Mouse (Mus musculus) kidney, postnatal 14 days (tissue): ENCODE results near the gene Glyat.
A peak's percentile ranks its signal among the peaks of the same experiment; 100 is the strongest.

Source experiments
- DNase-seq: peaks from one replicate; pipeline ENCODE4 v3.0.0; 2022; ENCODE audit warnings: mixed read lengths

The Glyat gene

DNA sequence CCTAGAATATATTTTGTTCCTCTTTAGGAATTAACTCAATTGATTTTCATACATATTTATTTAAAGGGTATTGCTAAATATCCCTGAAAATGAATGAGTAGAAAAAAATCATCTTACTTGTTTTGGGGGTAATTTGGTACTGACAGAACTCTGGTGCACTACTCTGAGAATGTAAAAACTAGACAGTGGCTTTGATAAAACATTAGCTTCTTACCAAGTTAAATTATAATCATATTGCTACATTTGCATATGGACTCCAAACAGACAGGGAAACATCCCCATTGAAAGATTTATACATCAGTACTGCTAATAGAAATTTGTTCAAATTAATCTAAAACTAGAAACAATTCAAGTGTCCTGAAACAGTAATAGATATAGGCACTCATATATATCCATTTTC is 52.1 kb downstream of the Glyat start:
- DNase-seq = no peak

DNA sequence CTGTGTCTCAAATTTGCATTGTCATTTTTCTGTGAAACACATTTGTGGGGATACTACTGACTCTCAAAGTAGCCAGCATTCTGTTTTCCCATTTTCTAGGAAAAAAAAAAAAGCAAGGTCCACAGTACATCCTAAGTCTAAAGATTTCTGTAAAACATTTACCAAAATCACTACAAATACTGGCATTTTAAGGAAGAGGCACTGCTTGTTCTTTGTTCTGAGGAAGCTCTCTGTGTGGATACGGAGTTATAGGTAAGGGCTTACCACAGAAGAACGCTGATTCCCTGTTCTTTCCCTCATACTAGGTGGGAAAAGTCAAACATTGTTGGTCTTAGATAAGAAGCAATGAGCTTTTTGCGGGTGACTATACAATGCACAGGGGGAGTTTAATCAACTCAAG is 62.5 kb downstream of the Glyat start, which contains the start of gene Keg1:
Gene Keg1, plus strand, starts transcription at position 197 of the 400 bp plus-strand sequence.
- peak; percentile 68 for DNase-seq

DNA sequence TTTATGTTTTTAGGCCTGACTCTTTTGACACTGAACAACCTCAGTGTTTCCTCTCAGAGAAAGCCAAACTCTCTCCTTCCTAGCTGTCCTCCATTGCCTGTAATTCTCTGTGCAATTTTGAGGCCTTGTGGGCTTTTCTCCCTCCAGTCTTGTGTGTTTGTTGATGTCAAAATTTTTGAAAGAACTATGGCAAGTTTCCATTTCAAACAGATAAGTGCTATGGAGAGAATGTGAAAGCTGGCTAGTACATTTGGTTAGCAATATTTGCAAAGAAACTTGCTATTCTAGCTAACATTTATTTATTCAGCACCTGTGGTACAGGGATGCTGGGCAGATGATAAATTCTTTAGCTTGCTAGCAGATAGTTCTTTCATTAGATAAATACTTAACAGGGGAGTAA is 63.1 kb downstream of the Glyat start:
- no peak for DNase-seq
